Mouse (Mus musculus) myocyte (in vitro differentiated cells): ENCODE measurements around the gene Foxo3.

Experiments used
- CEBPB ChIP-seq: IDR thresholded peaks from 2 replicates; pipeline ENCODE4 v1.6.1; 2011; ENCODE audit warnings: mild to moderate bottlenecking, moderate library complexity; ENCODE audit not compliant: poor library complexity, insufficient read depth, severe bottlenecking
- E2F4 ChIP-seq: IDR thresholded peaks from one replicate; pipeline ENCODE4 v1.6.1; 2011; ENCODE audit warnings: mild to moderate bottlenecking, control low read depth, moderate library complexity; ENCODE audit not compliant: insufficient read depth
- MAX ChIP-seq: IDR thresholded peaks from one replicate; pipeline ENCODE4 v1.6.1; 2011; ENCODE audit warnings: low read depth, mild to moderate bottlenecking, control low read depth
- MYOG ChIP-seq, 3 experiments: IDR thresholded peaks; one replicate each; pipeline ENCODE4 v1.6.1; 2011; ENCODE audit warnings: control low read depth in 2 of 3, low read depth in 2 of 3, mild to moderate bottlenecking in 2 of 3; ENCODE audit not compliant: insufficient read length in 2 of 3, control insufficient read depth in 1 of 3, insufficient read depth in 1 of 3
- POLR2A ChIP-seq: IDR thresholded peaks from one replicate; pipeline ENCODE4 v1.6.1; 2011; ENCODE audit warnings: low read depth, mild to moderate bottlenecking, control low read depth, moderate library complexity; ENCODE audit not compliant: insufficient read length
- POLR2AphosphoS2 ChIP-seq: IDR thresholded peaks from one replicate; pipeline ENCODE4 v1.6.1; 2011; ENCODE audit warnings: low read depth, control low read depth; ENCODE audit not compliant: insufficient read length
- TCF12 ChIP-seq: IDR thresholded peaks from one replicate; pipeline ENCODE4 v1.6.1; 2011; ENCODE audit warnings: mild to moderate bottlenecking, control low read depth; ENCODE audit not compliant: poor library complexity, insufficient read depth, severe bottlenecking
- USF1 ChIP-seq: IDR thresholded peaks from one replicate; pipeline ENCODE4 v1.6.1; 2011; ENCODE audit warnings: low read depth, mild to moderate bottlenecking, control low read depth, moderate library complexity

GRCm38 (mm10) chr10:42232977-42233376 is 43.6 kb downstream of the Foxo3 start:
- no peak for TF ChIP-seq E2F4
- no peak for TF ChIP-seq MYOG (IDR thresholded peaks at IDR 0.05; ENCODE audit: control insufficient read depth in 1 of 3, insufficient read depth in 1 of 3, insufficient read length in 2 of 3, low read depth in 2 of 3)
- no peak for TF ChIP-seq TCF12
- TF ChIP-seq POLR2A, result no peak
- TF ChIP-seq CEBPB, result no peak
- TF ChIP-seq MAX, result no peak
- no peak for TF ChIP-seq USF1
- no peak for TF ChIP-seq POLR2AphosphoS2
